Mouse (Mus musculus): Measurements from ENCODE around the gene Rps24. TPM values are rescaled to one million over a fixed set of nuclear protein-coding genes. Genes with fewer than 3 reads are reported as not detected.

Gene Rps24
- polyA plus RNA-seq, 1 experiment = 2,340 TPM

GRCm38 (mm10) chr14:24510679-24511078, 23.8 kb downstream of the Rps24 start:
- H3K4me2 ChIP-seq (ENCODE audit: low read depth) = no peak overlapping the region
- peaks cover 12% of the 10 kb centered on the region for H3K27me3 ChIP-seq (ENCODE audit: control insufficient read depth, insufficient read depth, insufficient read length)
- H3K4me3 ChIP-seq = no peak overlapping the region
- no peak for TF ChIP-seq POLR2A (IDR thresholded peaks at IDR 0.05; ENCODE audit: insufficient read length, low read depth)
- no peak for TF ChIP-seq CEBPB (IDR thresholded peaks at IDR 0.05; ENCODE audit: insufficient read depth, poor library complexity, severe bottlenecking)
- no peak for TF ChIP-seq MYOG (IDR thresholded peaks at IDR 0.05; ENCODE audit: control insufficient read depth in 1 of 3, insufficient read depth in 1 of 3, insufficient read length in 2 of 3, low read depth in 2 of 3)
- no peak for TF ChIP-seq MAX (IDR thresholded peaks at IDR 0.05; ENCODE audit: low read depth)
- no peak for TF ChIP-seq MYOD1 (IDR thresholded peaks at IDR 0.05; ENCODE audit: control insufficient read depth in 1 of 3, insufficient read length in 2 of 3, low read depth in 2 of 3)
- TF ChIP-seq TCF12 (IDR thresholded peaks at IDR 0.05; ENCODE audit: insufficient read depth, poor library complexity, severe bottlenecking) = no peak
- no peak for TF ChIP-seq USF1 (IDR thresholded peaks at IDR 0.05; ENCODE audit: low read depth)
- no peak for TF ChIP-seq SRF (IDR thresholded peaks at IDR 0.05; ENCODE audit: control insufficient read depth, insufficient read length, low read depth)
- no peak for TF ChIP-seq TCF3 (IDR thresholded peaks at IDR 0.05; ENCODE audit: insufficient read length, low read depth)
- no peak for TF ChIP-seq POLR2AphosphoS2 (IDR thresholded peaks at IDR 0.05; ENCODE audit: insufficient read length, low read depth)
- TF ChIP-seq E2F4 (IDR thresholded peaks at IDR 0.05; ENCODE audit: insufficient read depth) = no peak
- no peak for TF ChIP-seq REST (IDR thresholded peaks at IDR 0.05; ENCODE audit: insufficient read depth, insufficient read length)
- H3ac ChIP-seq (ENCODE audit: control insufficient read depth, insufficient read length) = no peak overlapping the region
- no peaks in the 10 kb centered on the region for H3K36me3 ChIP-seq (ENCODE audit: control insufficient read depth, insufficient read depth)
- no peaks in the 10 kb centered on the region for H3K79me2 ChIP-seq (ENCODE audit: control insufficient read depth, insufficient read depth)

- Histone ChIP-seq H3K4me2 (ENCODE audit: low read depth) (no peak overlapping the region), H3K4me3 (no peak overlapping the region), H3ac (ENCODE audit: control insufficient read depth, insufficient read length) (no peak overlapping the region), H3K79me2 (ENCODE audit: control insufficient read depth, insufficient read depth) (no peaks in the 10 kb centered on the region), H3K36me3 (ENCODE audit: control insufficient read depth, insufficient read depth) (no peaks in the 10 kb centered on the region), H3K27me3 (ENCODE audit: control insufficient read depth, insufficient read depth, insufficient read length) (peaks cover 7% of the 10 kb centered on the region)
- TF ChIP-seq CEBPB (IDR thresholded peaks at IDR 0.05; ENCODE audit: insufficient read depth, poor library complexity, severe bottlenecking) = no peak
- TF ChIP-seq USF1 (IDR thresholded peaks at IDR 0.05; ENCODE audit: low read depth) = no peak
- no peak for TF ChIP-seq REST (IDR thresholded peaks at IDR 0.05; ENCODE audit: insufficient read depth, insufficient read length)
- TF ChIP-seq TCF12 (IDR thresholded peaks at IDR 0.05; ENCODE audit: insufficient read depth, poor library complexity, severe bottlenecking) = no peak
- no peak for TF ChIP-seq POLR2A (IDR thresholded peaks at IDR 0.05; ENCODE audit: insufficient read length, low read depth)
- TF ChIP-seq SRF (IDR thresholded peaks at IDR 0.05; ENCODE audit: control insufficient read depth, insufficient read length, low read depth) = no peak
- TF ChIP-seq MAX (IDR thresholded peaks at IDR 0.05; ENCODE audit: low read depth) = no peak
- TF ChIP-seq MYOD1 (IDR thresholded peaks at IDR 0.05; ENCODE audit: control insufficient read depth in 1 of 3, insufficient read length in 2 of 3, low read depth in 2 of 3) = no peak
- no peak for TF ChIP-seq TCF3 (IDR thresholded peaks at IDR 0.05; ENCODE audit: insufficient read length, low read depth)
- TF ChIP-seq POLR2AphosphoS2 (IDR thresholded peaks at IDR 0.05; ENCODE audit: insufficient read length, low read depth) = no peak
- TF ChIP-seq E2F4 (IDR thresholded peaks at IDR 0.05; ENCODE audit: insufficient read depth) = no peak
- TF ChIP-seq MYOG (IDR thresholded peaks at IDR 0.05; ENCODE audit: control insufficient read depth in 1 of 3, insufficient read depth in 1 of 3, insufficient read length in 2 of 3, low read depth in 2 of 3) = no peak
Observed at GRCm38 (mm10) chr14:24512527-24513161, 25.7 kb downstream of the Rps24 start.

- H3K36me3 ChIP-seq (ENCODE audit: control insufficient read depth, insufficient read depth) = no peaks in the 10 kb centered on the region
- no peak overlapping the region for H3K4me2 ChIP-seq (ENCODE audit: low read depth)
- no peak overlapping the region for H3ac ChIP-seq (ENCODE audit: control insufficient read depth, insufficient read length)
- TF ChIP-seq MYOG (IDR thresholded peaks at IDR 0.05; ENCODE audit: control insufficient read depth in 1 of 3, insufficient read depth in 1 of 3, insufficient read length in 2 of 3, low read depth in 2 of 3) (no peak), POLR2A (IDR thresholded peaks at IDR 0.05; ENCODE audit: insufficient read length, low read depth) (no peak), E2F4 (IDR thresholded peaks at IDR 0.05; ENCODE audit: insufficient read depth) (no peak), POLR2AphosphoS2 (IDR thresholded peaks at IDR 0.05; ENCODE audit: insufficient read length, low read depth) (no peak), TCF12 (IDR thresholded peaks at IDR 0.05; ENCODE audit: insufficient read depth, poor library complexity, severe bottlenecking) (no peak), MYOD1 (IDR thresholded peaks at IDR 0.05; ENCODE audit: control insufficient read depth in 1 of 3, insufficient read length in 2 of 3, low read depth in 2 of 3) (no peak), REST (IDR thresholded peaks at IDR 0.05; ENCODE audit: insufficient read depth, insufficient read length) (no peak), MAX (IDR thresholded peaks at IDR 0.05; ENCODE audit: low read depth) (no peak), USF1 (IDR thresholded peaks at IDR 0.05; ENCODE audit: low read depth) (no peak), TCF3 (IDR thresholded peaks at IDR 0.05; ENCODE audit: insufficient read length, low read depth) (no peak), SRF (IDR thresholded peaks at IDR 0.05; ENCODE audit: control insufficient read depth, insufficient read length, low read depth) (no peak), CEBPB (IDR thresholded peaks at IDR 0.05; ENCODE audit: insufficient read depth, poor library complexity, severe bottlenecking) (no peak)
- H3K4me3 ChIP-seq = no peak overlapping the region
- peaks cover 16% of the 10 kb centered on the region for H3K27me3 ChIP-seq (ENCODE audit: control insufficient read depth, insufficient read depth, insufficient read length)
- H3K79me2 ChIP-seq (ENCODE audit: control insufficient read depth, insufficient read depth) = no peaks in the 10 kb centered on the region
Observed at GRCm38 (mm10) chr14:24521597-24521996, 34.7 kb downstream of the Rps24 start.

GRCm38 (mm10) chr14:24525137-24525536, 38.2 kb downstream of the Rps24 start:
- Histone ChIP-seq H3ac (ENCODE audit: control insufficient read depth, insufficient read length) (no peak overlapping the region), H3K79me2 (ENCODE audit: control insufficient read depth, insufficient read depth) (no peaks in the 10 kb centered on the region), H3K27me3 (ENCODE audit: control insufficient read depth, insufficient read depth, insufficient read length) (peaks cover 29% of the 10 kb centered on the region), H3K4me3 (no peak overlapping the region), H3K4me2 (ENCODE audit: low read depth) (no peak overlapping the region), H3K36me3 (ENCODE audit: control insufficient read depth, insufficient read depth) (no peaks in the 10 kb centered on the region)
- TF ChIP-seq TCF12 (IDR thresholded peaks at IDR 0.05; ENCODE audit: insufficient read depth, poor library complexity, severe bottlenecking) = no peak
- no peak for TF ChIP-seq SRF (IDR thresholded peaks at IDR 0.05; ENCODE audit: control insufficient read depth, insufficient read length, low read depth)
- no peak for TF ChIP-seq CEBPB (IDR thresholded peaks at IDR 0.05; ENCODE audit: insufficient read depth, poor library complexity, severe bottlenecking)
- TF ChIP-seq POLR2A (IDR thresholded peaks at IDR 0.05; ENCODE audit: insufficient read length, low read depth) = no peak
- TF ChIP-seq MYOD1 (IDR thresholded peaks at IDR 0.05; ENCODE audit: control insufficient read depth in 1 of 3, insufficient read length in 2 of 3, low read depth in 2 of 3) = no peak
- no peak for TF ChIP-seq POLR2AphosphoS2 (IDR thresholded peaks at IDR 0.05; ENCODE audit: insufficient read length, low read depth)
- TF ChIP-seq REST (IDR thresholded peaks at IDR 0.05; ENCODE audit: insufficient read depth, insufficient read length) = no peak
- TF ChIP-seq TCF3 (IDR thresholded peaks at IDR 0.05; ENCODE audit: insufficient read length, low read depth) = no peak
- no peak for TF ChIP-seq MAX (IDR thresholded peaks at IDR 0.05; ENCODE audit: low read depth)

All from myocyte (in vitro differentiated cells).